Mouse (Mus musculus): ENCODE results near the gene Map1lc3a. TPM values are rescaled to one million over a fixed set of nuclear protein-coding genes. Genes with fewer than 3 reads are reported as not detected.

The Map1lc3a gene
- 249 and 274 TPM in 2 replicates for polyA plus RNA-seq (2015; fragmentation: Nextera tagmentation; extraction: Ambion mirVana)

DNA sequence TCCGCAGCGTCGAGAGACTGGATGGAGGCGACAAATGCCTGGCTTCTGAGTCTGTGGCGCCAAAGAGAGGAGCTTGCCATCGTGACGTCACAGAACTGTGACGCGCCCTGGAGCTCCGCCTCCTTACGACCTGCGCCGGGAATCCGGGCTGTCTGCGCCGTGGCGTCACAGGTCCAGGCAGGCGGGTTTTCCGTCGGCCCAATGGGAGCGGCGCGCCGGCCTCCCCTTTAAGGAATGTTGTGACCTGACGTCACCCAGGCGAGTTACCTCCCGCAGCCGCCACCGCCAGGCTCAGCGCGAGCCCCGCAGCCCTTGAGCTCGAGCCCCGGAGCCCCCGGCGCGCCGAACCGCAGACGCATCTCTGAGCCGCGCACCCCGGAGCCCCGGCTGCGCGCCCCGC is at the start of gene Map1lc3a:
TSS of gene Map1lc3a (plus strand) at position 103 of the 400 bp plus-strand sequence.
- Histone ChIP-seq H3K4me2 (replicated peaks; ENCODE audit: low read depth) (peak within 1 kb of the TSS; percentile 70), H3K4me1 (replicated peaks; ENCODE audit: control insufficient read depth, insufficient read depth) (peaks cover 6% of the 10 kb centered on the region), H3K9ac (ENCODE audit: low read length) (peak within 1 kb of the TSS; percentile 97), H3K36me3 (ENCODE audit: control insufficient read depth, insufficient read depth, low read length) (peaks cover 8% of the 10 kb centered on the region; the same call in 1 of the 2 replicates), H3K4me3 (ENCODE audit: low read depth, low read length) (peak within 1 kb of the TSS; percentile 96), H3K27ac (replicated peaks) (peak within 1 kb of the TSS; percentile 98), H3K9me3 (ENCODE audit: control insufficient read depth, low read length) (no peaks in the 10 kb centered on the region), H3K27me3 (ENCODE audit: control insufficient read depth, insufficient read depth, low read length) (no peaks in the 10 kb centered on the region)
- ATAC-seq (ENCODE audit: low FRiP score, low TSS enrichment) (peak; percentile 96), DNase-seq (ENCODE audit: low spot score) (peak; percentile 97)
- TF ChIP-seq CTCF (IDR thresholded peaks at IDR 0.05; ENCODE audit: low read depth) (no peak), EP300 (optimal IDR thresholded peaks at IDR 0.05) (no peak)
- under 1% methylated on average over 47 of the region's 47 CpGs for WGBS

GRCm38 (mm10) chr2:155235746-155236361 is 40.2 kb upstream of the Map1lc3a start:
- Histone ChIP-seq H3K9ac (ENCODE audit: low read length) (peak overlapping the region; percentile 91), H3K27me3 (ENCODE audit: control insufficient read depth, insufficient read depth, low read length) (no peaks in the 10 kb centered on the region), H3K36me3 (ENCODE audit: control insufficient read depth, insufficient read depth, low read length) (no peaks in the 10 kb centered on the region), H3K9me3 (ENCODE audit: control insufficient read depth, low read length) (no peaks in the 10 kb centered on the region), H3K4me3 (ENCODE audit: low read depth, low read length) (peak overlapping the region; percentile 90), H3K27ac (replicated peaks) (peak overlapping the region; percentile 93), H3K4me1 (replicated peaks; ENCODE audit: control insufficient read depth, insufficient read depth) (peaks cover 7% of the 10 kb centered on the region), H3K4me2 (replicated peaks; ENCODE audit: low read depth) (peak overlapping the region; percentile 71)
- TF ChIP-seq EP300 (optimal IDR thresholded peaks at IDR 0.05) = no peak
- no peak for TF ChIP-seq CTCF (IDR thresholded peaks at IDR 0.05; ENCODE audit: low read depth)
- ATAC-seq (ENCODE audit: low FRiP score, low TSS enrichment) = peak; percentile 78
- DNase-seq (ENCODE audit: low spot score) = peak; percentile 15
- 3% methylated on average over 13 of the region's 13 CpGs for WGBS

DNA sequence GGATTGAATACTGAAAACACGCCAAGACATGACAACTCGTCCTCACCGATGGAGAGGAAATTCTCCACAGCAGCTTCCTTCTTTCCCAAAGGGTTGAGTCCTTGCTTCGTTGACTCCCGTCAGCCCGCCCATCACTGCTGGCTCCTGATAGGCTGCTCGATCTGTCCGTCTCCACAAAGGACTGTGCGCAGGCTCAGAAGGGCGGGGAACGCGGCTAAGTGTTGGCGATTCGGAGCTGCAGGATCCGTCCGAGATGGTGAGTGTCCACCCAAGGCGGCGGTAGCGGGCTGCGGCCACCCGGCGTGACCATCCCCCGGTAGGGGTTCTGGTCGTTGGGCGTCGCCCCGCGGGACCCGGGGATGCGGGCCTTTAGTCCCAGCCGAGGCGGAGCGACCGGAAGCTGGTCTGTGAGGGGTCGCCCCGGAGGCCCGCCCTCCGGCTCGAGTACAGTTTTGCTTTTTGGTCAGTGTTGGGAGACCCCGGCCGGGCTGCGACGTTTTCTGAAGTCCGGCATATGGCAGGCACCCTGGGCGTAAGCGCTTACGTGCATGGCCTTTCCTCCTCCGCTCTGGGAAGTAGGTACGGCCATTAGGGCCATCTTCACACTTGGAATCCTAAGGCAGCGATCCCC is 39.6 kb upstream of the Map1lc3a start, which contains the start of gene Dynlrb1:
TSS of gene Dynlrb1 (plus strand) at position 172 of the 631 bp plus-strand sequence.
- no peak for TF ChIP-seq EP300 (optimal IDR thresholded peaks at IDR 0.05)
- peak; percentile 56 for TF ChIP-seq CTCF (IDR thresholded peaks at IDR 0.05; ENCODE audit: low read depth)

DNA sequence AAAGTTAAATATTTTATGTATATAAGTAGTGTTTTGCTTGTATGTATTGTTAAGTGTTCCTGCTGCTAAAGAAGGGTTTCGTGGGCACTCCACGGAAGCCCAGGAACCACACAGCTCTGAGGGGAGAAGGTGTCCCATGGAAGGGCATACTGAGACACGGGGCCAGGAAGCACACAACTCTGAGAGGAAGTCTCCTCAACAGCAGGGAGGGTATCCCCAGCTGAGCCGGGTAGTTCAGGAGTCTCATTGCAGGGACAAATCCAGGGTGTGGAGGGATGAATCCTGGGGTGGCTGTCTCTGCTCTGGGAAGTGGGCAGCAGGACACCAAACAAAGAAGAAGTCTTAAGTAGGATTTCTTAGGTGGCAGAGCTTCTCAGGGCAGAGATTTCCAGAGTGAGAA is 38.8 kb upstream of the Map1lc3a start:
- Histone ChIP-seq H3K27ac (replicated peaks) (peak overlapping the region; percentile 93; the same call in 1 of the 2 replicates), H3K27me3 (ENCODE audit: control insufficient read depth, insufficient read depth, low read length) (no peaks in the 10 kb centered on the region), H3K4me1 (replicated peaks; ENCODE audit: control insufficient read depth, insufficient read depth) (peaks cover 7% of the 10 kb centered on the region), H3K36me3 (ENCODE audit: control insufficient read depth, insufficient read depth, low read length) (no peaks in the 10 kb centered on the region), H3K4me3 (ENCODE audit: low read depth, low read length) (peak overlapping the region; percentile 90), H3K4me2 (replicated peaks; ENCODE audit: low read depth) (peak overlapping the region; percentile 71), H3K9me3 (ENCODE audit: control insufficient read depth, low read length) (no peaks in the 10 kb centered on the region), H3K9ac (ENCODE audit: low read length) (peak overlapping the region; percentile 91)
- TF ChIP-seq CTCF (IDR thresholded peaks at IDR 0.05; ENCODE audit: low read depth) = no peak
- TF ChIP-seq EP300 (optimal IDR thresholded peaks at IDR 0.05) = no peak
- 8% methylated on average over 4 of the region's 4 CpGs for WGBS
- DNase-seq (ENCODE audit: low spot score) (peak; percentile 17), ATAC-seq (ENCODE audit: low FRiP score, low TSS enrichment) (no peak)

More for the DNA sequence above, 39.6 kb upstream of the Map1lc3a start, which contains the start of gene Dynlrb1:
- DNase-seq (ENCODE audit: low spot score) = peak; percentile 98
- Histone ChIP-seq H3K9me3 (ENCODE audit: control insufficient read depth, low read length) (no peaks in the 10 kb centered on the region), H3K27me3 (ENCODE audit: control insufficient read depth, insufficient read depth, low read length) (no peaks in the 10 kb centered on the region), H3K36me3 (ENCODE audit: control insufficient read depth, insufficient read depth, low read length) (no peaks in the 10 kb centered on the region), H3K4me1 (replicated peaks; ENCODE audit: control insufficient read depth, insufficient read depth) (peaks cover 7% of the 10 kb centered on the region), H3K4me2 (replicated peaks; ENCODE audit: low read depth) (peak within 1 kb of the TSS; percentile 71), H3K27ac (replicated peaks) (peak within 1 kb of the TSS; percentile 93), H3K9ac (ENCODE audit: low read length) (peak within 1 kb of the TSS; percentile 91), H3K4me3 (ENCODE audit: low read depth, low read length) (peak within 1 kb of the TSS; percentile 90)
- WGBS = under 1% methylated on average over 50 of the region's 50 CpGs
- peak; percentile 99 for ATAC-seq (ENCODE audit: low FRiP score, low TSS enrichment)

DNA sequence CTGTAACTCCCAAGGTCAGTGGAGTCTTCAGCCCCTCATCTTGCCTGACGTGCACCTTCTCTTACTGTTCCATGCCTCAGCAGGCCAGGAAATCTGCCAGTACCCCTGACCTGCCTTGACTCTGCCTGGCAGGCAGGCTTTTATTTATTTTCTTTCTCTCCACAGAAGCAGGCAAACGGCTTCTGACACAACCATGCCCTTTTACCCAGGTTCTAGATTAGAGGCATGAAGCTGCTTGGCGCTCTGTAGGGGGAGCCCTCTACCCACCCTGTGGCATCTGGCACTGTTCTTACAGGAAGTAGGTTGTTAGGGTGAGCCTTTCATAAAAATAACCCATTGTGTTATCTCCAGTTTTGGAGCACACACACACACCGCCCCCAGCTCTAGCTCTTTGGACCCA is 35.2 kb upstream of the Map1lc3a start:
- Histone ChIP-seq H3K4me3 (ENCODE audit: low read depth, low read length) (no peak overlapping the region), H3K9me3 (ENCODE audit: control insufficient read depth, low read length) (no peaks in the 10 kb centered on the region), H3K36me3 (ENCODE audit: control insufficient read depth, insufficient read depth, low read length) (peaks cover 15% of the 10 kb centered on the region; the same call in 1 of the 2 replicates), H3K4me1 (replicated peaks; ENCODE audit: control insufficient read depth, insufficient read depth) (peaks cover 5% of the 10 kb centered on the region), H3K27me3 (ENCODE audit: control insufficient read depth, insufficient read depth, low read length) (no peaks in the 10 kb centered on the region), H3K4me2 (replicated peaks; ENCODE audit: low read depth) (no peak overlapping the region), H3K9ac (ENCODE audit: low read length) (no peak overlapping the region), H3K27ac (replicated peaks) (peak overlapping the region; percentile 13; the same call in 1 of the 2 replicates)
- WGBS = 61% methylated on average over 4 of the region's 4 CpGs
- TF ChIP-seq CTCF (IDR thresholded peaks at IDR 0.05; ENCODE audit: low read depth) = peak; percentile 67
- no peak for TF ChIP-seq EP300 (optimal IDR thresholded peaks at IDR 0.05)
- DNase-seq (ENCODE audit: low spot score) (peak; percentile 67), ATAC-seq (ENCODE audit: low FRiP score, low TSS enrichment) (peak; percentile 59; the same call in 1 of the 2 replicates)

All from stomach, postnatal 0 days (tissue).